Mouse (Mus musculus) kidney, embryonic 14.5 days (tissue): Measurements from ENCODE around the gene Vmn1r69. TPM values are rescaled to one million over a fixed set of nuclear protein-coding genes. Genes with fewer than 3 reads are reported as not detected.

Source experiments
- ATAC-seq: fragments of 200-750 bp; cut with Nextera tagmentation; 2 replicates; pipeline ENCODE4 v1.8.0; 2017; ENCODE audit warnings: moderate number of reproducible peaks, mild to moderate bottlenecking, moderate TSS enrichment, moderate library complexity; ENCODE audit not compliant: low FRiP score, low TSS enrichment
- H3K27ac ChIP-seq: fragments of 300-500 bp; sonication (generic); 2 replicates; pipeline ENCODE4 v1.5.1; 2014; ENCODE audit warnings: low read depth, mild to moderate bottlenecking, low read length, moderate library complexity, mixed read lengths
- H3K27me3 ChIP-seq: fragments of 300-500 bp; sonication (generic); 2 replicates; pipeline ENCODE4 v1.6.1; 2014; ENCODE audit warnings: mild to moderate bottlenecking, low read length; ENCODE audit not compliant: control insufficient read depth, insufficient read depth
- H3K36me3 ChIP-seq: fragments of 300-500 bp; sonication (generic); 2 replicates; pipeline ENCODE4 v1.6.1; 2014; ENCODE audit warnings: low read length, mixed read lengths; ENCODE audit not compliant: control insufficient read depth, insufficient read depth
- H3K4me1 ChIP-seq: fragments of 300-500 bp; sonication (generic); 2 replicates; pipeline ENCODE4 v1.6.1; 2014; ENCODE audit warnings: low read length, mixed read lengths; ENCODE audit not compliant: control insufficient read depth, insufficient read depth
- H3K4me2 ChIP-seq: fragments of 300-500 bp; sonication (generic); replicated peaks from 2 replicates; pipeline ENCODE4 v1.6.1; 2014; ENCODE audit warnings: low read depth, mild to moderate bottlenecking, low read length
- H3K4me3 ChIP-seq: fragments of 300-500 bp; sonication (generic); 2 replicates; pipeline ENCODE4 v1.5.1; 2014; ENCODE audit warnings: mild to moderate bottlenecking, low read length
- H3K9ac ChIP-seq: fragments of 300-500 bp; sonication (generic); 2 replicates; pipeline ENCODE4 v1.6.1; 2014; ENCODE audit warnings: low read depth, mild to moderate bottlenecking, low read length, moderate library complexity
- H3K9me3 ChIP-seq: fragments of 300-500 bp; sonication (generic); 2 replicates; pipeline ENCODE4 v1.6.1; 2016; ENCODE audit warnings: low read length; ENCODE audit not compliant: control insufficient read depth
- WGBS: fragments of 180-500 bp; shearing (Covaris S2); extraction: QIAGEN DNeasy Blood & Tissue Kit; methylation state at CpG from one replicate; pipeline ENCODE4 v1.1.7; 2014; 5-methylcytosine and 5-hydroxymethylcytosine counted together
- polyA plus RNA-seq: library from polyadenylated mRNA; unstranded; fragments of >200 nt; fragmentation: Nextera tagmentation; extraction: Ambion mirVana; gene quantifications from 2 replicates; pipeline ENCODE4 v1.2.1, GENCODE M21; 2014

The Vmn1r69 gene
- polyA plus RNA-seq, result not detected in 2 replicates

- Histone ChIP-seq H3K4me3 (no peak within 1 kb of the TSS), H3K4me2 (no peak within 1 kb of the TSS), H3K9ac (no peak within 1 kb of the TSS), H3K9me3 (peaks cover 3% of the 10 kb centered on the region; the same call in 1 of the 2 replicates), H3K36me3 (no peaks in the 10 kb centered on the region), H3K27ac (no peak within 1 kb of the TSS), H3K27me3 (no peaks in the 10 kb centered on the region), H3K4me1 (no peaks in the 10 kb centered on the region)
- no peak for ATAC-seq
Observed at GRCm38 (mm10) chr7:10613559-10613958, at the start of gene Vmn1r69. TSS of gene Vmn1r69 (minus strand) at chr7:10613659.

GRCm38 (mm10) chr7:10631232-10631631 is 17.8 kb upstream of the Vmn1r69 start, which contains the start of gene Vmn1r70:
TSS of gene Vmn1r70 (plus strand) at chr7:10631532.
- WGBS, result 77% methylated on average over 1 of the region's 1 CpGs
- Histone ChIP-seq H3K9me3 (peaks cover 3% of the 10 kb centered on the region; the same call in 1 of the 2 replicates), H3K36me3 (no peaks in the 10 kb centered on the region), H3K9ac (no peak within 1 kb of the TSS), H3K4me2 (no peak within 1 kb of the TSS), H3K4me1 (no peaks in the 10 kb centered on the region), H3K4me3 (no peak within 1 kb of the TSS), H3K27me3 (no peaks in the 10 kb centered on the region), H3K27ac (no peak within 1 kb of the TSS)
- ATAC-seq, result no peak

- Histone ChIP-seq H3K9ac (no peak within 1 kb of the TSS), H3K27me3 (no peaks in the 10 kb centered on the region), H3K4me2 (no peak within 1 kb of the TSS), H3K4me3 (no peak within 1 kb of the TSS), H3K9me3 (no peaks in the 10 kb centered on the region), H3K36me3 (no peaks in the 10 kb centered on the region), H3K4me1 (no peaks in the 10 kb centered on the region), H3K27ac (no peak within 1 kb of the TSS)
- WGBS, result 77% methylated on average over 2 of the region's 2 CpGs
- no peak for ATAC-seq
Observed at GRCm38 (mm10) chr7:10558385-10558784, 55.1 kb downstream of the Vmn1r69 start, which contains the start of gene Vmn1r68. TSS of gene Vmn1r68 (minus strand) at chr7:10558485.

Other genes starting within 250 kb of the Vmn1r69 start
- not detected in 2 replicates for gene Vmn1r67, start 170.3 kb downstream of the Vmn1r69 start, polyA plus RNA-seq
- gene Zik1, start 118.3 kb downstream of the Vmn1r69 start, polyA plus RNA-seq, result 14.8 and 15.8 TPM in 2 replicates
- gene Vmn1r68, start 55.2 kb downstream of the Vmn1r69 start, polyA plus RNA-seq, result not detected in 2 replicates
- gene Vmn1r70, start 17.9 kb upstream of the Vmn1r69 start, polyA plus RNA-seq, result not detected in 2 replicates
- gene Nlrp4b, start 74.1 kb upstream of the Vmn1r69 start, polyA plus RNA-seq, result not detected in 2 replicates
- not detected in 2 replicates for gene Vmn1r71, start 140.7 kb upstream of the Vmn1r69 start, polyA plus RNA-seq